Mouse (Mus musculus): Measurements from ENCODE around the gene Dnmt3l. TPM values are rescaled to one million over a fixed set of nuclear protein-coding genes. Genes with fewer than 3 reads are reported as not detected.
"Not testable (repeated sequence)": the region's sequence is repeated elsewhere in the genome, so short reads cannot be mapped to it uniquely, and the experiment has no call there.

The Dnmt3l gene
- polyA plus RNA-seq, 1 experiment from 2014 or later, result not detected

- no peaks in the 10 kb centered on the region for H3K4me1 ChIP-seq (replicated peaks; ENCODE audit: control insufficient read depth, insufficient read depth, low read length)
- DNase-seq (ENCODE audit: low spot score) (peak; percentile 91), ATAC-seq (replicated peaks; ENCODE audit: low FRiP score) (peak; percentile 76)
- peak overlapping the region; percentile 43; the same call in 1 of the 2 replicates for H3K4me2 ChIP-seq (ENCODE audit: low read depth, low read length, severe bottlenecking)
- H3K36me3 ChIP-seq (ENCODE audit: control insufficient read depth, insufficient read depth, low read length), result no peaks in the 10 kb centered on the region
- peak overlapping the region; percentile 39; the same call in 1 of the 2 replicates for H3K9ac ChIP-seq (ENCODE audit: low read length)
- no peaks in the 10 kb centered on the region for H3K27me3 ChIP-seq (ENCODE audit: control insufficient read depth, insufficient read depth, low read length)
- no peak overlapping the region for H3K27ac ChIP-seq (ENCODE audit: low read depth, low read length)
- 24% methylated on average over 19 of the region's 19 CpGs for WGBS
- peak overlapping the region; percentile 19; the same call in 1 of the 2 replicates for H3K4me3 ChIP-seq (ENCODE audit: low read depth, low read length)
- H3K9me3 ChIP-seq (ENCODE audit: control insufficient read depth, low read length), result no peaks in the 10 kb centered on the region
Measured at GRCm38 (mm10) chr10:78018797-78019203, 22.9 kb upstream of the Dnmt3l start.

- H3K27ac ChIP-seq (ENCODE audit: low read depth, low read length), result no peak overlapping the region
- ATAC-seq (replicated peaks; ENCODE audit: low FRiP score), result no peak
- WGBS, result 82% methylated on average over 4 of the region's 4 CpGs
- no peaks in the 10 kb centered on the region for H3K9me3 ChIP-seq (ENCODE audit: control insufficient read depth, low read length)
- no peak for DNase-seq (ENCODE audit: low spot score)
- H3K4me3 ChIP-seq (ENCODE audit: low read depth, low read length), result no peak overlapping the region
- no peaks in the 10 kb centered on the region for H3K4me1 ChIP-seq (replicated peaks; ENCODE audit: control insufficient read depth, insufficient read depth, low read length)
- H3K9ac ChIP-seq (ENCODE audit: low read length), result no peak overlapping the region
- H3K36me3 ChIP-seq (ENCODE audit: control insufficient read depth, insufficient read depth, low read length), result no peaks in the 10 kb centered on the region
- no peak overlapping the region for H3K4me2 ChIP-seq (ENCODE audit: low read depth, low read length, severe bottlenecking)
- H3K27me3 ChIP-seq (ENCODE audit: control insufficient read depth, insufficient read depth, low read length), result no peaks in the 10 kb centered on the region
Measured at GRCm38 (mm10) chr10:78019291-78019690, 22.5 kb upstream of the Dnmt3l start.

GRCm38 (mm10) chr10:78019984-78020383, 21.8 kb upstream of the Dnmt3l start:
- H3K27me3 ChIP-seq (ENCODE audit: control insufficient read depth, insufficient read depth, low read length); H3K9ac ChIP-seq (ENCODE audit: low read length); H3K4me2 ChIP-seq (ENCODE audit: low read depth, low read length, severe bottlenecking); H3K4me3 ChIP-seq (ENCODE audit: low read depth, low read length); DNase-seq (ENCODE audit: low spot score); H3K27ac ChIP-seq (ENCODE audit: low read depth, low read length); H3K9me3 ChIP-seq (ENCODE audit: control insufficient read depth, low read length); ATAC-seq (replicated peaks; ENCODE audit: low FRiP score); H3K36me3 ChIP-seq (ENCODE audit: control insufficient read depth, insufficient read depth, low read length); H3K4me1 ChIP-seq (replicated peaks; ENCODE audit: control insufficient read depth, insufficient read depth, low read length): not testable (repeated sequence)
- over 99% methylated on average over 6 of the region's 11 CpGs for WGBS

GRCm38 (mm10) chr10:78025453-78025852, 16.3 kb upstream of the Dnmt3l start:
- not testable (repeated sequence) for H3K4me3 ChIP-seq (ENCODE audit: low read depth, low read length); H3K27ac ChIP-seq (ENCODE audit: low read depth, low read length); H3K4me2 ChIP-seq (ENCODE audit: low read depth, low read length, severe bottlenecking); H3K27me3 ChIP-seq (ENCODE audit: control insufficient read depth, insufficient read depth, low read length); ATAC-seq (replicated peaks; ENCODE audit: low FRiP score); H3K9ac ChIP-seq (ENCODE audit: low read length); H3K9me3 ChIP-seq (ENCODE audit: control insufficient read depth, low read length); H3K36me3 ChIP-seq (ENCODE audit: control insufficient read depth, insufficient read depth, low read length); H3K4me1 ChIP-seq (replicated peaks; ENCODE audit: control insufficient read depth, insufficient read depth, low read length); DNase-seq (ENCODE audit: low spot score)
- WGBS, result 74% methylated on average over 6 of the region's 8 CpGs

- Histone ChIP-seq H3K4me3 (ENCODE audit: low read depth, low read length) (no peak overlapping the region), H3K9ac (ENCODE audit: low read length) (no peak overlapping the region), H3K4me1 (replicated peaks; ENCODE audit: control insufficient read depth, insufficient read depth, low read length) (no peaks in the 10 kb centered on the region), H3K36me3 (ENCODE audit: control insufficient read depth, insufficient read depth, low read length) (no peaks in the 10 kb centered on the region), H3K27ac (ENCODE audit: low read depth, low read length) (no peak overlapping the region), H3K27me3 (ENCODE audit: control insufficient read depth, insufficient read depth, low read length) (no peaks in the 10 kb centered on the region), H3K4me2 (ENCODE audit: low read depth, low read length, severe bottlenecking) (no peak overlapping the region), H3K9me3 (ENCODE audit: control insufficient read depth, low read length) (no peaks in the 10 kb centered on the region)
- WGBS, result 2% methylated on average over 5 of the region's 5 CpGs
- DNase-seq (ENCODE audit: low spot score) (peak; percentile 84), ATAC-seq (replicated peaks; ENCODE audit: low FRiP score) (peak; percentile 60; the same call in 1 of the 2 replicates)
Measured at GRCm38 (mm10) chr10:78028129-78028528, 13.6 kb upstream of the Dnmt3l start.

GRCm38 (mm10) chr10:78029080-78029479, 12.7 kb upstream of the Dnmt3l start:
- no peaks in the 10 kb centered on the region for H3K4me1 ChIP-seq (replicated peaks; ENCODE audit: control insufficient read depth, insufficient read depth, low read length)
- no peaks in the 10 kb centered on the region for H3K9me3 ChIP-seq (ENCODE audit: control insufficient read depth, low read length)
- H3K9ac ChIP-seq (ENCODE audit: low read length), result no peak overlapping the region
- no peak for DNase-seq (ENCODE audit: low spot score)
- no peak overlapping the region for H3K4me3 ChIP-seq (ENCODE audit: low read depth, low read length)
- H3K27me3 ChIP-seq (ENCODE audit: control insufficient read depth, insufficient read depth, low read length), result no peaks in the 10 kb centered on the region
- no peak overlapping the region for H3K27ac ChIP-seq (ENCODE audit: low read depth, low read length)
- no peak for ATAC-seq (replicated peaks; ENCODE audit: low FRiP score)
- H3K36me3 ChIP-seq (ENCODE audit: control insufficient read depth, insufficient read depth, low read length), result no peaks in the 10 kb centered on the region
- 76% methylated on average over 1 of the region's 1 CpGs for WGBS
- H3K4me2 ChIP-seq (ENCODE audit: low read depth, low read length, severe bottlenecking), result no peak overlapping the region

GRCm38 (mm10) chr10:78031987-78032386, 9.8 kb upstream of the Dnmt3l start:
- 72% methylated on average over 2 of the region's 2 CpGs for WGBS
- no peak for DNase-seq (ENCODE audit: low spot score)
- no peaks in the 10 kb centered on the region for H3K36me3 ChIP-seq (ENCODE audit: control insufficient read depth, insufficient read depth, low read length)
- H3K27me3 ChIP-seq (ENCODE audit: control insufficient read depth, insufficient read depth, low read length), result no peaks in the 10 kb centered on the region
- no peak overlapping the region for H3K4me2 ChIP-seq (ENCODE audit: low read depth, low read length, severe bottlenecking)
- ATAC-seq (replicated peaks; ENCODE audit: low FRiP score), result no peak
- H3K27ac ChIP-seq (ENCODE audit: low read depth, low read length), result no peak overlapping the region
- H3K4me3 ChIP-seq (ENCODE audit: low read depth, low read length), result no peak overlapping the region
- H3K9me3 ChIP-seq (ENCODE audit: control insufficient read depth, low read length), result no peaks in the 10 kb centered on the region
- no peak overlapping the region for H3K9ac ChIP-seq (ENCODE audit: low read length)
- no peaks in the 10 kb centered on the region for H3K4me1 ChIP-seq (replicated peaks; ENCODE audit: control insufficient read depth, insufficient read depth, low read length)

- no peak overlapping the region for H3K27ac ChIP-seq (ENCODE audit: low read depth, low read length)
- H3K4me1 ChIP-seq (replicated peaks; ENCODE audit: control insufficient read depth, insufficient read depth, low read length), result no peaks in the 10 kb centered on the region
- DNase-seq (ENCODE audit: low spot score), result no peak
- ATAC-seq (replicated peaks; ENCODE audit: low FRiP score), result no peak
- no peaks in the 10 kb centered on the region for H3K9me3 ChIP-seq (ENCODE audit: control insufficient read depth, low read length)
- 87% methylated on average over 4 of the region's 4 CpGs for WGBS
- H3K27me3 ChIP-seq (ENCODE audit: control insufficient read depth, insufficient read depth, low read length), result no peaks in the 10 kb centered on the region
- H3K4me3 ChIP-seq (ENCODE audit: low read depth, low read length), result no peak overlapping the region
- H3K36me3 ChIP-seq (ENCODE audit: control insufficient read depth, insufficient read depth, low read length), result no peaks in the 10 kb centered on the region
- H3K4me2 ChIP-seq (ENCODE audit: low read depth, low read length, severe bottlenecking), result no peak overlapping the region
- H3K9ac ChIP-seq (ENCODE audit: low read length), result no peak overlapping the region
Measured at GRCm38 (mm10) chr10:78037139-78037538, 4.6 kb upstream of the Dnmt3l start.

- H3K9ac ChIP-seq (ENCODE audit: low read length), result no peak overlapping the region
- 70% methylated on average over 7 of the region's 7 CpGs for WGBS
- H3K4me2 ChIP-seq (ENCODE audit: low read depth, low read length, severe bottlenecking), result no peak overlapping the region
- H3K36me3 ChIP-seq (ENCODE audit: control insufficient read depth, insufficient read depth, low read length), result no peaks in the 10 kb centered on the region
- no peak overlapping the region for H3K4me3 ChIP-seq (ENCODE audit: low read depth, low read length)
- H3K4me1 ChIP-seq (replicated peaks; ENCODE audit: control insufficient read depth, insufficient read depth, low read length), result 0 out of 2 replicates have a peak, but pooled peaks cover 3% of the 10 kb centered on the region
- no peaks in the 10 kb centered on the region for H3K27me3 ChIP-seq (ENCODE audit: control insufficient read depth, insufficient read depth, low read length)
- no peak overlapping the region for H3K27ac ChIP-seq (ENCODE audit: low read depth, low read length)
- no peak for ATAC-seq (replicated peaks; ENCODE audit: low FRiP score)
- DNase-seq (ENCODE audit: low spot score), result no peak
- H3K9me3 ChIP-seq (ENCODE audit: control insufficient read depth, low read length), result no peaks in the 10 kb centered on the region
Measured at GRCm38 (mm10) chr10:78042096-78042495, 349 bp downstream of the Dnmt3l start.
